Mouse (Mus musculus) kidney, postnatal 0 days (tissue): ENCODE measurements at regions not wholly inside any gene's neighbourhood (a gene's known extent, or its start where the extent isn't known, plus 50 kb on each side); places are given as distances from the start of the nearest gene placed in this dataset.
"Not testable (repeated sequence)": the region's sequence is repeated elsewhere in the genome, so short reads cannot be mapped to it uniquely, and the experiment has no call there.

Experiments used
- ATAC-seq: fragments of 200-750 bp; cut with Nextera tagmentation; replicated peaks from 2 replicates; pipeline ENCODE4 v1.8.0; 2017; ENCODE audit warnings: low read depth, moderate number of reproducible peaks, moderate TSS enrichment, moderate library complexity; ENCODE audit not compliant: low FRiP score
- DNase-seq: peaks from one replicate; pipeline ENCODE4 v3.0.0-alpha.2; 2016; ENCODE audit warnings: low spot score
- H3K27ac ChIP-seq: fragments of 300-500 bp; sonication (generic); 2 replicates; pipeline ENCODE4 v1.5.1; 2014; ENCODE audit warnings: mild to moderate bottlenecking
- H3K27me3 ChIP-seq: fragments of 300-500 bp; sonication (generic); 2 replicates; pipeline ENCODE4 v1.6.1; 2014; ENCODE audit warnings: low read length, mixed read lengths; ENCODE audit not compliant: insufficient read depth
- H3K36me3 ChIP-seq: fragments of 300-500 bp; sonication (generic); 2 replicates; pipeline ENCODE4 v1.6.1; 2014; ENCODE audit warnings: low read length, mixed read lengths; ENCODE audit not compliant: insufficient read depth
- H3K4me1 ChIP-seq: fragments of 300-500 bp; sonication (generic); replicated peaks from 2 replicates; pipeline ENCODE4 v1.6.1; 2014; ENCODE audit warnings: antibody characterized with exemption, low read length, mixed read lengths; ENCODE audit not compliant: insufficient read depth
- H3K4me2 ChIP-seq: fragments of 300-500 bp; sonication (generic); 2 replicates; pipeline ENCODE4 v1.6.1; 2014; ENCODE audit warnings: mild to moderate bottlenecking, low read length, moderate library complexity, mixed read lengths
- H3K4me3 ChIP-seq: fragments of 300-500 bp; sonication (generic); replicated peaks from 2 replicates; pipeline ENCODE4 v1.5.1; 2014; ENCODE audit warnings: low read depth, low read length
- H3K9ac ChIP-seq: fragments of 300-500 bp; sonication (generic); 2 replicates; pipeline ENCODE4 v1.6.1; 2014; ENCODE audit warnings: low read depth, low read length
- H3K9me3 ChIP-seq: fragments of 300-500 bp; sonication (generic); replicated peaks from 2 replicates; pipeline ENCODE4 v1.6.1; 2016; ENCODE audit warnings: low read length, inconsistent platforms, mixed read lengths
- CTCF ChIP-seq: IDR thresholded peaks from 2 replicates; pipeline ENCODE4 v1.5.1; 2016; ENCODE audit warnings: antibody characterized with exemption, low read depth, mild to moderate bottlenecking, moderate library complexity
- WGBS: fragments of 180-500 bp; shearing (Covaris S2); extraction: QIAGEN DNeasy Blood & Tissue Kit; methylation state at CpG from one replicate; pipeline ENCODE4 v1.1.7; 2014; 5-methylcytosine and 5-hydroxymethylcytosine counted together

- ATAC-seq (no peak), DNase-seq (peak; percentile 62)
- Histone ChIP-seq H3K4me1 (no peaks in the 10 kb centered on the region), H3K9me3 (no peaks in the 10 kb centered on the region), H3K9ac (no peak overlapping the region), H3K4me3 (no peak overlapping the region), H3K4me2 (no peak overlapping the region), H3K27me3 (no peaks in the 10 kb centered on the region), H3K27ac (no peak overlapping the region), H3K36me3 (no peaks in the 10 kb centered on the region)
- no peak for TF ChIP-seq CTCF
- WGBS: 80% methylated on average over 3 of the region's 3 CpGs
Measured at GRCm38 (mm10) chr3:37812936-37813335, 88.6 kb upstream of the Gm5148 start.

GRCm38 (mm10) chr3:37811429-37811828 lies 87.1 kb upstream of the Gm5148 start:
- Histone ChIP-seq H3K27ac (no peak overlapping the region), H3K36me3 (no peaks in the 10 kb centered on the region), H3K27me3 (no peaks in the 10 kb centered on the region), H3K4me1 (no peaks in the 10 kb centered on the region), H3K9me3 (no peaks in the 10 kb centered on the region), H3K4me2 (no peak overlapping the region), H3K9ac (no peak overlapping the region), H3K4me3 (no peak overlapping the region)
- ATAC-seq: no peak
- TF ChIP-seq CTCF: no peak
- no peak for DNase-seq
- 95% methylated on average over 2 of the region's 2 CpGs for WGBS

- TF ChIP-seq CTCF: no peak
- Histone ChIP-seq H3K27ac (no peak overlapping the region), H3K4me3 (no peak overlapping the region), H3K4me2 (no peak overlapping the region), H3K4me1 (no peaks in the 10 kb centered on the region), H3K36me3 (no peaks in the 10 kb centered on the region), H3K9me3 (no peaks in the 10 kb centered on the region), H3K27me3 (no peaks in the 10 kb centered on the region), H3K9ac (no peak overlapping the region)
- ATAC-seq (no peak), DNase-seq (no peak)
- 81% methylated on average over 2 of the region's 2 CpGs for WGBS
Measured at GRCm38 (mm10) chr3:37810763-37811162, 86.5 kb upstream of the Gm5148 start.

- Histone ChIP-seq H3K27me3 (no peaks in the 10 kb centered on the region), H3K36me3 (no peaks in the 10 kb centered on the region), H3K4me3 (no peak overlapping the region), H3K4me2 (no peak overlapping the region), H3K9me3 (no peaks in the 10 kb centered on the region), H3K4me1 (no peaks in the 10 kb centered on the region), H3K27ac (no peak overlapping the region), H3K9ac (no peak overlapping the region)
- TF ChIP-seq CTCF: no peak
- ATAC-seq (no peak), DNase-seq (no peak)
- WGBS: 41% methylated on average over 6 of the region's 6 CpGs
Measured at GRCm38 (mm10) chr3:37805805-37806148, 81.5 kb upstream of the Gm5148 start.

- Histone ChIP-seq H3K9me3 (no peaks in the 10 kb centered on the region), H3K27me3 (no peaks in the 10 kb centered on the region), H3K4me3 (no peak overlapping the region), H3K9ac (no peak overlapping the region), H3K4me2 (no peak overlapping the region), H3K27ac (no peak overlapping the region), H3K4me1 (no peaks in the 10 kb centered on the region), H3K36me3 (no peaks in the 10 kb centered on the region)
- TF ChIP-seq CTCF: no peak
- 69% methylated on average over 9 of the region's 9 CpGs for WGBS
- DNase-seq (no peak), ATAC-seq (no peak)
Measured at GRCm38 (mm10) chr3:37804941-37805804, 80.9 kb upstream of the Gm5148 start.

GRCm38 (mm10) chr3:37804261-37804660 lies 80.0 kb upstream of the Gm5148 start:
- Histone ChIP-seq H3K36me3 (no peaks in the 10 kb centered on the region), H3K4me1 (no peaks in the 10 kb centered on the region), H3K4me3 (no peak overlapping the region), H3K9me3 (no peaks in the 10 kb centered on the region), H3K4me2 (no peak overlapping the region), H3K27ac (no peak overlapping the region), H3K9ac (no peak overlapping the region), H3K27me3 (no peaks in the 10 kb centered on the region)
- DNase-seq (no peak), ATAC-seq (no peak)
- no peak for TF ChIP-seq CTCF
- WGBS: 28% methylated on average over 5 of the region's 5 CpGs

GRCm38 (mm10) chr3:37803781-37804180 lies 79.5 kb upstream of the Gm5148 start:
- not testable (repeated sequence) for H3K27ac ChIP-seq, DNase-seq
- WGBS: 96% methylated on average over 5 of the region's 5 CpGs

More at GRCm38 (mm10) chr3:37803781-37804180, 79.5 kb upstream of the Gm5148 start:
- not testable (repeated sequence) for H3K4me3 ChIP-seq, H3K9ac ChIP-seq, ATAC-seq, H3K4me1 ChIP-seq, H3K4me2 ChIP-seq, H3K36me3 ChIP-seq, H3K9me3 ChIP-seq, H3K27me3 ChIP-seq
